Mouse (Mus musculus) brain, embryonic 14.5 days (tissue): Measurements from ENCODE around the gene Pwp1.
A peak's percentile ranks its signal among the peaks of the same experiment; 100 is the strongest.

Source experiments
- CTCF ChIP-seq: fragments of 200-500 bp; IDR thresholded peaks from 2 replicates; pipeline ENCODE4 v1.5.1; 2012; ENCODE audit warnings: inconsistent platforms, mild to moderate bottlenecking, moderate library complexity, borderline replicate concordance; ENCODE audit not compliant: insufficient read depth, insufficient read length; ENCODE audit errors: extremely low read depth
- POLR2A ChIP-seq: fragments of 200-500 bp; IDR thresholded peaks from 2 replicates; pipeline ENCODE4 v1.6.1; 2012; ENCODE audit warnings: mild to moderate bottlenecking, inconsistent platforms, borderline replicate concordance; ENCODE audit not compliant: poor library complexity, insufficient read depth, insufficient read length, severe bottlenecking; ENCODE audit errors: extremely low read depth

DNA sequence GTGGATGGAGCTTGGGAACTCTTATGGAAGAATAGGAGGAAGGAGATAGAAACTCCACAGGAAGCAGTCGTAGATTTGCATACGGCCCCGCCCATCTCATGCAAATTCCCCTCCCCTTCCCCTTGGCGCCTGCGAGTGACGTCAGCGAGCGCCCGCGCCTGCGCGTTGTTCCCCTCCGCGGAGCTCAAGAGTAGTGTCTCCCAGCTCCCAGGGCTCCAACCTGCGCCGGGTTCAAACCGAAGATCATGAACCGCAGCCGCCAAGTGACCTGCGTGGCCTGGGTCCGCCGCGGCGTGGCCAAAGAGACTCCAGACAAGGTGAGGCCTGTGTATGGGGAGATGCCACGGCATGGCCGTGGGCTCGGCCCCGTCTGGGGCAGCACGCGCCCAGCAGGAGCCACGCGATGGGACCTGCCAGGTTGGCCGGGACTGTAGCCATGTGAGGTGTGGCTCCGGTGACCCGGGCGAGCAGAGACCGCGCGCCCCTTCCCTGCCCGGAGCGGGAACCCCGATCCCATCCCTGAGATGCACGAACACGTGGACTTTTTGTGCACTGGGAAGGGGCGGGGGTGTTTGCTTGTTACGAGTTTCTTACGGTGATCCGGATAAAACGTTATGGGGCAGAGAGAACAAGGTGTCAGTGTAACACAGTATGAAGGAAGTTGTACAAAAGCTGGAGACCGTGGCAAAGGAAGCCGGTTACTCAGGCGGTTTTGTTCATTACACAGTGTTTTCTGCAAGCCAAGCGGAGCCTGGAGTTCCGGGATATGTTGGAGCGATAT is 42.6 kb downstream of the Pwp1 start:
- TF ChIP-seq CTCF = no peak
- TF ChIP-seq POLR2A = peak; percentile 21; the same call in 1 of the 2 replicates
